Mouse (Mus musculus) liver, embryonic 14.5 days (tissue): ENCODE results near the gene Urad.

Experiments used
- CTCF ChIP-seq: IDR thresholded peaks from 2 replicates; pipeline ENCODE4 v1.5.1; 2016; ENCODE audit warnings: antibody characterized with exemption, low read depth, control low read depth
- EP300 ChIP-seq: IDR thresholded peaks from 2 replicates; pipeline ENCODE4 v1.6.1; 2016; ENCODE audit warnings: antibody characterized with exemption, low read depth

GRCm38 (mm10) chr5:147297249-147297648 lies 25.0 kb downstream of the Urad start:
- TF ChIP-seq CTCF (no peak), EP300 (no peak)
